ENCODE assay signal across 8 mouse cellular contexts in genomic region chr17:13867475-13867874, GRCm38 (mm10).
DNase-seq lines count a peak whose midpoint lies in the region; ATAC-seq and TF ChIP-seq lines count a peak whose summit lies in the region.

No protein-coding gene starts in this region.

- ATAC-seq in heart, embryonic 11.5 days (replicated peaks; ENCODE audit: insufficient number of reproducible peaks, low FRiP score, low TSS enrichment) = no peak
- ATAC-seq in monocyte, adult 5-6 weeks (replicated peaks; ENCODE audit: insufficient number of reproducible peaks, low FRiP score, low TSS enrichment, poor library complexity, severe bottlenecking) = peak; percentile 96

- no peak overlapping the region for H3K4me3 ChIP-seq in heart, embryonic 11.5 days (ENCODE audit: low read depth, low read length)
- H3K4me3 ChIP-seq in embryonic fibroblast, embryonic 13.5 days (ENCODE audit: insufficient read depth, low read length) = no peak overlapping the region

- TF ChIP-seq POLR2A in embryonic fibroblast, embryonic 13.5 days (IDR thresholded peaks at IDR 0.05; ENCODE audit: low read depth, low read length) = no peak

- H3K36me3 ChIP-seq in heart, embryonic 11.5 days (ENCODE audit: control insufficient read depth, insufficient read depth, low read length) = peaks cover 7% of the 10 kb centered on the region

- no peak for TF ChIP-seq CTCF in embryonic fibroblast, embryonic 13.5 days (IDR thresholded peaks at IDR 0.05; ENCODE audit: borderline replicate concordance, insufficient read depth, low read length)

- no peaks in the 10 kb centered on the region for H3K9me3 ChIP-seq in heart, embryonic 11.5 days (replicated peaks; ENCODE audit: control insufficient read depth, low read length)

- 59% methylated on average over 6 of the region's 6 CpGs for WGBS in heart, embryonic 11.5 days (ENCODE audit: insufficient replicate concordance)
- 15% methylated on average over 6 of the region's 6 CpGs for WGBS in large intestine, adult 2 months

- no peak overlapping the region for H3K9ac ChIP-seq in heart, embryonic 11.5 days (ENCODE audit: low read depth, low read length)

- no peak overlapping the region for H3K27ac ChIP-seq in heart, embryonic 11.5 days (ENCODE audit: low read depth, low read length)
- H3K27ac ChIP-seq in embryonic fibroblast, embryonic 13.5 days (ENCODE audit: insufficient read depth, low read length) = peak overlapping the region; percentile 2; the same call in 1 of the 2 replicates

- no peak overlapping the region for H3K4me2 ChIP-seq in heart, embryonic 11.5 days

- intact Hi-C loops in left cerebral cortex, postnatal 14 days (cut with DNase I) = no loop called here

- H3K27me3 ChIP-seq in heart, embryonic 11.5 days (ENCODE audit: control insufficient read depth, insufficient read depth, low read length) = no peaks in the 10 kb centered on the region

- H3K4me1 ChIP-seq in heart, embryonic 11.5 days (ENCODE audit: control insufficient read depth, insufficient read depth, low read length) = no peaks in the 10 kb centered on the region
- H3K4me1 ChIP-seq in embryonic fibroblast, embryonic 13.5 days (ENCODE audit: control insufficient read depth, insufficient read depth, low read length) = peaks cover 4% of the 10 kb centered on the region

- DNase-seq in heart, adult 9 months (ENCODE audit: low spot score in 2 of 2) = peak; percentile 39 to 46
- DNase-seq in large intestine, adult 2 months (ENCODE audit: low read depth, low spot score) = peak; percentile 67
- DNase-seq in frontal cortex, postnatal 14 days (ENCODE audit: low spot score in 2 of 2) = no peak
- DNase-seq in ovary, adult 18-20 months (ENCODE audit: low spot score) = no peak
- no peak for DNase-seq in left cerebral cortex, postnatal 14 days (ENCODE audit: low spot score in 2 of 2)

Comparison
In these comparisons a context has a peak if more than half of its experiments do, and no peak if none do; other contexts are left out.
1. DNase-seq: peak in heart, adult 9 months (2 of 2) and large intestine, adult 2 months (single experiment); none in frontal cortex, postnatal 14 days (0 of 2), ovary, adult 18-20 months (single experiment) and left cerebral cortex, postnatal 14 days (0 of 2).